Mouse (Mus musculus) liver, embryonic 12.5 days (tissue): Measurements from ENCODE around the gene 9230104L09Rik. TPM values are rescaled to one million over a fixed set of nuclear protein-coding genes. Genes with fewer than 3 reads are reported as not detected.

Experiments used
- ATAC-seq: fragments of 200-750 bp; cut with Nextera tagmentation; 2 replicates; pipeline ENCODE4 v1.8.0; 2017; ENCODE audit warnings: moderate number of reproducible peaks, mild to moderate bottlenecking, moderate library complexity
- H3K27ac ChIP-seq: fragments of 300-500 bp; sonication (generic); 2 replicates; pipeline ENCODE4 v1.5.1; 2016; ENCODE audit warnings: mild to moderate bottlenecking
- H3K27me3 ChIP-seq: fragments of 300-500 bp; sonication (generic); replicated peaks from 2 replicates; pipeline ENCODE4 v1.6.1; 2016; ENCODE audit warnings: mild to moderate bottlenecking, moderate library complexity
- H3K36me3 ChIP-seq: fragments of 300-500 bp; sonication (generic); 2 replicates; pipeline ENCODE4 v1.6.1; 2016; ENCODE audit warnings: mild to moderate bottlenecking, moderate library complexity
- H3K4me1 ChIP-seq: fragments of 300-500 bp; sonication (generic); 2 replicates; pipeline ENCODE4 v1.6.1; 2016
- H3K4me2 ChIP-seq: fragments of 300-500 bp; sonication (generic); 2 replicates; pipeline ENCODE4 v1.6.1; 2016; ENCODE audit warnings: mild to moderate bottlenecking, moderate library complexity
- H3K4me3 ChIP-seq: fragments of 300-500 bp; sonication (generic); 2 replicates; pipeline ENCODE4 v1.5.1; 2016; ENCODE audit warnings: mild to moderate bottlenecking, moderate library complexity
- H3K9ac ChIP-seq: fragments of 300-500 bp; sonication (generic); 2 replicates; pipeline ENCODE4 v1.6.1; 2016; ENCODE audit warnings: mild to moderate bottlenecking, moderate library complexity
- H3K9me3 ChIP-seq: fragments of 300-500 bp; sonication (generic); replicated peaks from 2 replicates; pipeline ENCODE4 v1.6.1; 2016; ENCODE audit warnings: mild to moderate bottlenecking, moderate library complexity
- WGBS: fragments of 180-500 bp; shearing (Covaris S2); methylation state at CpG from one replicate; pipeline ENCODE4 v1.1.7; 2016; ENCODE audit not compliant: insufficient replicate concordance; 5-methylcytosine and 5-hydroxymethylcytosine counted together
- polyA plus RNA-seq: library from polyadenylated mRNA; unstranded; fragments of >200 nt; fragmentation: Nextera tagmentation; extraction: Ambion mirVana; gene quantifications from 2 replicates; pipeline ENCODE4 v1.2.1, GENCODE M21; 2016

The 9230104L09Rik gene
- polyA plus RNA-seq, 1 experiment from 2014 or later, result not detected

- no peaks in the 10 kb centered on the region for H3K27me3 ChIP-seq
- no peak overlapping the region for H3K4me3 ChIP-seq
- H3K4me2 ChIP-seq, result no peak overlapping the region
- no peaks in the 10 kb centered on the region for H3K4me1 ChIP-seq
- no peak overlapping the region for H3K9ac ChIP-seq
- WGBS, result 54% methylated on average over 2 of the region's 2 CpGs
- H3K36me3 ChIP-seq, result no peaks in the 10 kb centered on the region
- no peaks in the 10 kb centered on the region for H3K9me3 ChIP-seq
- no peak overlapping the region for H3K27ac ChIP-seq
- ATAC-seq, result no peak
These were observed 25.6 kb downstream of the 9230104L09Rik start for GRCm38 (mm10) chr2:148839224-148839623.

- Histone ChIP-seq H3K9ac (no peak overlapping the region), H3K9me3 (no peaks in the 10 kb centered on the region), H3K4me1 (no peaks in the 10 kb centered on the region), H3K27me3 (no peaks in the 10 kb centered on the region), H3K27ac (no peak overlapping the region), H3K4me2 (no peak overlapping the region), H3K4me3 (no peak overlapping the region), H3K36me3 (no peaks in the 10 kb centered on the region)
- 68% methylated on average over 5 of the region's 5 CpGs for WGBS
- ATAC-seq, result no peak
These were observed 26.6 kb downstream of the 9230104L09Rik start for GRCm38 (mm10) chr2:148838075-148838777.

- H3K27ac ChIP-seq, result no peak within 1 kb of the TSS
- H3K4me2 ChIP-seq, result no peak within 1 kb of the TSS
- no peak within 1 kb of the TSS for H3K4me3 ChIP-seq
- no peaks in the 10 kb centered on the region for H3K9me3 ChIP-seq
- 49% methylated on average over 4 of the region's 4 CpGs for WGBS
- H3K36me3 ChIP-seq, result no peaks in the 10 kb centered on the region
- no peak within 1 kb of the TSS for H3K9ac ChIP-seq
- H3K4me1 ChIP-seq, result no peaks in the 10 kb centered on the region
- no peaks in the 10 kb centered on the region for H3K27me3 ChIP-seq
- no peak for ATAC-seq
These were observed 29.9 kb downstream of the 9230104L09Rik start, which contains the start of gene Cst9 for GRCm38 (mm10) chr2:148834912-148835311. Gene Cst9, plus strand, starts transcription at chr2:148835147.

GRCm38 (mm10) chr2:148825986-148826385, 38.9 kb downstream of the 9230104L09Rik start:
- no peak overlapping the region for H3K4me2 ChIP-seq
- H3K36me3 ChIP-seq, result no peaks in the 10 kb centered on the region
- WGBS, result 52% methylated on average over 1 of the region's 1 CpGs
- no peak overlapping the region for H3K9ac ChIP-seq
- no peak overlapping the region for H3K27ac ChIP-seq
- no peak overlapping the region for H3K4me3 ChIP-seq
- H3K4me1 ChIP-seq, result no peaks in the 10 kb centered on the region
- no peaks in the 10 kb centered on the region for H3K9me3 ChIP-seq
- ATAC-seq, result no peak
- no peaks in the 10 kb centered on the region for H3K27me3 ChIP-seq

- no peak within 1 kb of the TSS for H3K9ac ChIP-seq
- no peak within 1 kb of the TSS for H3K27ac ChIP-seq
- H3K4me1 ChIP-seq, result no peaks in the 10 kb centered on the region
- no peaks in the 10 kb centered on the region for H3K36me3 ChIP-seq
- H3K27me3 ChIP-seq, result no peaks in the 10 kb centered on the region
- no peak within 1 kb of the TSS for H3K4me3 ChIP-seq
- no peak within 1 kb of the TSS for H3K4me2 ChIP-seq
- no peak for ATAC-seq
- no peaks in the 10 kb centered on the region for H3K9me3 ChIP-seq
These were observed 44.9 kb downstream of the 9230104L09Rik start, which contains the start of gene Cst13 for GRCm38 (mm10) chr2:148819909-148820308. Gene Cst13, plus strand, starts transcription at chr2:148820081.

GRCm38 (mm10) chr2:148806696-148807095, 58.1 kb downstream of the 9230104L09Rik start:
- Histone ChIP-seq H3K4me3 (no peak overlapping the region), H3K27me3 (no peaks in the 10 kb centered on the region), H3K36me3 (no peaks in the 10 kb centered on the region), H3K9ac (no peak overlapping the region), H3K27ac (no peak overlapping the region), H3K9me3 (no peaks in the 10 kb centered on the region), H3K4me1 (no peaks in the 10 kb centered on the region), H3K4me2 (no peak overlapping the region)
- 63% methylated on average over 6 of the region's 6 CpGs for WGBS
- no peak for ATAC-seq

GRCm38 (mm10) chr2:148801491-148801921, 63.3 kb downstream of the 9230104L09Rik start:
- H3K36me3 ChIP-seq, result no peaks in the 10 kb centered on the region
- 30% methylated on average over 3 of the region's 3 CpGs for WGBS

GRCm38 (mm10) chr2:148798485-148798884, 66.4 kb downstream of the 9230104L09Rik start, which contains the start of gene Cst8:
Gene Cst8, plus strand, starts transcription at chr2:148798785.
- Histone ChIP-seq H3K9ac (no peak within 1 kb of the TSS), H3K4me2 (no peak within 1 kb of the TSS), H3K4me3 (no peak within 1 kb of the TSS), H3K9me3 (no peaks in the 10 kb centered on the region), H3K36me3 (no peaks in the 10 kb centered on the region), H3K27me3 (no peaks in the 10 kb centered on the region), H3K4me1 (no peaks in the 10 kb centered on the region), H3K27ac (no peak within 1 kb of the TSS)
- WGBS, result 60% methylated on average over 1 of the region's 1 CpGs
- no peak for ATAC-seq

More at GRCm38 (mm10) chr2:148801491-148801921, 63.3 kb downstream of the 9230104L09Rik start:
- Histone ChIP-seq H3K9me3 (no peaks in the 10 kb centered on the region), H3K4me2 (no peak overlapping the region), H3K4me1 (no peaks in the 10 kb centered on the region), H3K27me3 (no peaks in the 10 kb centered on the region), H3K27ac (no peak overlapping the region), H3K4me3 (no peak overlapping the region), H3K9ac (no peak overlapping the region)
- ATAC-seq, result 0 out of 2 replicates have a peak, but pooled peaks have one; percentile 13

Other genes starting within 250 kb of the 9230104L09Rik start
- gene Nxt1, start 192.4 kb downstream of the 9230104L09Rik start, polyA plus RNA-seq, result 72.2 TPM in 2 replicates
- gene Gzf1, start 184.0 kb downstream of the 9230104L09Rik start, polyA plus RNA-seq, result 9.4 and 10.1 TPM in 2 replicates
- 0.56 and 0.62 TPM in 2 replicates for gene Napb, start 132.6 kb downstream of the 9230104L09Rik start, polyA plus RNA-seq
- not detected in 2 replicates for gene Cstl1, start 114.7 kb downstream of the 9230104L09Rik start, polyA plus RNA-seq
- gene Cst11, start 93.5 kb downstream of the 9230104L09Rik start, polyA plus RNA-seq, result not detected in 2 replicates
- gene 8030411F24Rik, start 83.0 kb downstream of the 9230104L09Rik start, polyA plus RNA-seq, result not detected in 2 replicates
- not detected in 2 replicates for gene Cst12, start 75.7 kb downstream of the 9230104L09Rik start, polyA plus RNA-seq
- not detected in 2 replicates for gene Cst8, start 66.3 kb downstream of the 9230104L09Rik start, polyA plus RNA-seq
- gene Cst13, start 45.0 kb downstream of the 9230104L09Rik start, polyA plus RNA-seq, result not detected in 2 replicates
- 0.31 TPM in 1 of 2 replicates, not detected in the other for gene Cst9, start 29.9 kb downstream of the 9230104L09Rik start, polyA plus RNA-seq
- gene Cst3, start 10.7 kb upstream of the 9230104L09Rik start, polyA plus RNA-seq, result 140 and 142 TPM in 2 replicates
- not detected in 2 replicates for gene Gm1330, start 138.2 kb upstream of the 9230104L09Rik start, polyA plus RNA-seq
- not detected in 2 replicates for gene Gm10750, start 152.2 kb upstream of the 9230104L09Rik start, polyA plus RNA-seq